Mouse (Mus musculus) urinary bladder, adult 2 months (tissue): ENCODE data around the gene Abca1. TPM values are rescaled to one million over a fixed set of nuclear protein-coding genes. Genes with fewer than 3 reads are reported as not detected.
A peak's percentile ranks its signal among the peaks of the same experiment; 100 is the strongest.

Source experiments
- DNase-seq: peaks from one replicate; pipeline ENCODE4 v3.0.0; 2022; ENCODE audit warnings: low spot score
- polyA plus RNA-seq: library from polyadenylated mRNA; depleted of rRNA; stranded (reverse); fragments of >200 nt; gene quantifications from 2 replicates; pipeline ENCODE4 v1.2.3, GENCODE M21; 2012

The Abca1 gene
- polyA plus RNA-seq, 1 experiment: 26.4 TPM

DNA sequence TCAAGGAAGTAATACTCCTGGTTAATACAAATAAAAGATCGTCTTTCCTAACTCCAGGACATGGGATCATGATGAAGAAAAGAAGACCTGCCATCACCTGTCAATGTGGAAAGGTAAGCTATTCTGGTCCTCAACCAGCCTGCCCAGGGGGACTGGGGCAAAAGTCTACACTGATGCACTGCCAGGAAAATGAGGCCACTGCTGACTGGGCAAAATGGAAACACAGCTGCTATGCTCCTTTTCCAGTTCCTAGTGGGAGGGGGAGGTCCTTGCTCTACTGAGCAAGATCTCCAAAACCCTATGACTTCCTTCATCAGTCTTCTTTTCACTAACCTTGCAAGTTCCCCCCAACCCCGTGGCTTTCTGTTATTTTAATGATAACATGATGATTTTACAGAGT is 73.1 kb downstream of the Abca1 start:
- no peak for DNase-seq

DNA sequence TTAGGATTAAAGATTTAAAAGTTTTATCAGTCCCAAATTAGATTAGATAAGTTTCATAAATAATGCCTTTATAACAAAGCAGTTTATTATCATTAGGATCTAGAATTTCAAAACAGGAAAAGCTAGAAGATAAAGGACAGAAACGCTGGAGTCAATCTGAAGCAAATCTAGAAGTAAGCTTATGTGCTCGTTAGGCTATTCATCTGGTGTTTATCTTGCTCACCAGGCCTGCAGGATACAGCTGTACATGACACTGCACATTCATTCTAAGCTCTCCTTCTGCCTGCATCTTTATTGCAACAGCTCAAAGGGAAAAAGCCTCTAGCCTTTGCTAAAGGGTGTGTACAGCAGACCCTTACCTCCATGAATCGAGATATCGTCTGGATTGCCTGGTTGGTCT is 74.1 kb downstream of the Abca1 start:
- DNase-seq: no peak

DNA sequence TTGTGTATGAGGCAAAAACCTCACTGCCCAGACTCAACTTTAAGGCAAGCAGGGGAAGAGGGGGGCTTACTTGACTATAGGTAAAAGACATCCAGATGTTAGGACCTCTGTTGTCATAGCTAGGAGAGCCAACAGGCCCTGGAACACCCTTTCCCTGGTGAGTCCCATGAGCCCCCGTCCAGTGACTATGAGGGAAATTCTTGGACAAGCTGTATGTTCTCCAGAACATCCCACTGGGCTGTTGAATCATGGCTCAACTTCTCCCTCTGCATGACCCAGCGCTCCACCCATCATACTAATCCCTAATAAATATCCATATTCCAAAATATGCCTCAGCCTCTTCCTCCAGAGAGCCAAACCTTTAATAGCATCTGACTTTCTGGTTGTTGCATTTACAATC is 76.6 kb downstream of the Abca1 start:
- no peak for DNase-seq

DNA sequence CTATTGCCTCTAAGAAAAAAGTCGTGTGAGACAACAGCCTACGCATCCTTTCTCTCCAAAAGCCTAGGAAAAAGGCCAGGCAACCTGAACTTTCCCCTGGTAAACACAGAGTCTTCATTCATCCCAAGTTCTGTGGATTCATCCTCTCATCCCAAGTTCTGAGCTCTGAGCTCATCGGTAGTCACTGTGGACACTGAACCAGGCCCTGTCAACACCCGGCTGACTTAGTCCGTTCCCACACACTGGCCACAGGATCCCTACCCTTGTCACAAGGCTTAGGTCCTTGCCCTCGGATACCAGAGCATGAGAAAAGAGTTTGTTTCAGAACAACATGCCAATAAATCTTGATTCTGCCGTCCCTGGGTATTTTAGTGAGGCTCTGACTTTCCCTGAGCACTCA is 77.2 kb downstream of the Abca1 start:
- no peak for DNase-seq

DNA sequence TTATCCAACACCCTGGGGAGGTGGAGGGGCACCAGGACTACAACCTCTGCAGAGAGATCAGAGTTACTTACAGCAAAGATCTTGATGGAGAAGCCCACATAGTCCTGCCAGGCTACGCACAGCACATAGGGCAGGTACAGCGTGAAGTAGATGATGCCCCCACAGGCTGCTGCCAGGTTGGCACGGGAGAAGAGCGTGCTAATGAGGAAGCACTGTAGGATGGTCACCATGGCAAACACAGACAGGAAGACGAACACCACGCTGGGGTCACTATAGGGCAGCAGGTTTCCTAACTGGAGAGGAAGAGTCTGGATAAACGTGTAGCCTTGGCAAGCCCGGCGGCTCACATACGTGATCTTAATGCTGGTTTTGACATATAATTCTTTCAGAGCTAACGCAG is 77.8 kb downstream of the Abca1 start:
- DNase-seq: no peak

DNA sequence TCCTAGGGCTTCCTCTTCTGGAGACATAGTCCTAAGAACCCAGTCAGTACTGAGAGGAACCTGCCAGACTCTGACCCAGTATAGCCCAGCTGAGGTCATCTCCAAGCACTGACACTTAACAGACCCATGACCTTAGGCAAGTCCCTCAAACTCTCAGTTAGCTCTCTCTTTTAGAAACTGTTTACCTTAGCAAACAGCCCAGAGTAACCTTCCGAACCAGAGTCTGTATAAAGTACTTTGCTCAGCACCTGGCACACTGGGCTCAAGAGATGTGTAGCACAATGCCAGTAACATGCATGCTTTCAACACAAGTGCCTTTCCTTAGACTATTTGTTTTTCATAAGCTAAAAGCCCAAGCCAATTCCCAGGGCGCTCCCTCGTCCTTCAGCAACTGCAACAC is 79.4 kb downstream of the Abca1 start:
- DNase-seq: no peak

DNA sequence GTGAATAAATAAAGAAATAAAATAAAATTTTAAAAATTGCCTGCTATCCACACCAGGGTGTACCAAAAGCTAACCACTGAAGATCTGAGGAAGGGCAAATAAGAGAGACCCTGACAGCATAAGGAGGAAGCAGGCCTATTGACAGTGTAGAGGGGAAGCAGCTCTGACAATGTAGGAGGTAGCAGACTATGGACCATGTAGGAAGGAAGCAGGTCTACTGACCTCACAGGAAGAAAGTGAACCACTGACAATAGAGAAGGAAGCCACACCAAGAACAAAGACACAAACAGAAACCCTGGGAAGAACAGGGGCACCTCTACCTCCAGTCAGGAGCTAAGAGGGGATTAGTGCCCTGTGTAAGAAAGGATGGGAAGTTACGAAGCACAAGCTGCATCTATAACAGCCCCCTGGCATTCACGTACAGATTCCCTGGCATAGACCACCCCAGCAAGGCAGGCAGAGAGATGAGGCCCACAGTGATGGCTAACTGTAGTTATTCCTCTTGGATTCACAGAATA is 80.8 kb downstream of the Abca1 start:
- no peak for DNase-seq

DNA sequence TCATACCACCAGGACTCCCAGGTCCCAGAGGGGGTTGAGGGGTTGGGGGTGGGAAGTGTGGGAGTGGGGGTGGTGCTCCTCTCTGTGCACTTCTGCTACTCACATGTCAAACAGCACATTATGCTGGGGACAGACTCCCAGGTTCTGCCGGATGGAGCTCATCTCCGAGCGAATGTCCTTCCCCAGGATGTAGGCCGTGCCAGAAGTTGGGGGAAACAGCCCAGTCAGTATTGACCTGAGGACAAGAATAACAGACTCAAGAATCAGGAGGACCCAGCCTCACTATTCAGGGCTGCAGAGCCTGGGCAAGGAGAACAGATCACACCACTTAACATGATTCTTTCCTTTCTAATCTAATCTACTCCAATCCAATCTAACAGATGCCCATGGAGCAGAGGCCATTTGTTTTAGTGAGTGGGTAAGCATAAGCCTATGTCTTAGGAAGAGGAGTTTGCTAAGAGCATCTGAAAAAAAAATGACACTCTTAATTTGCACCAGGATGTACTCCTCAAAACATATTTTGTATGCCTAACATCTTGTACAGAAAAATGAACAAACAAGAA is 82.8 kb downstream of the Abca1 start:
- no peak for DNase-seq

DNA sequence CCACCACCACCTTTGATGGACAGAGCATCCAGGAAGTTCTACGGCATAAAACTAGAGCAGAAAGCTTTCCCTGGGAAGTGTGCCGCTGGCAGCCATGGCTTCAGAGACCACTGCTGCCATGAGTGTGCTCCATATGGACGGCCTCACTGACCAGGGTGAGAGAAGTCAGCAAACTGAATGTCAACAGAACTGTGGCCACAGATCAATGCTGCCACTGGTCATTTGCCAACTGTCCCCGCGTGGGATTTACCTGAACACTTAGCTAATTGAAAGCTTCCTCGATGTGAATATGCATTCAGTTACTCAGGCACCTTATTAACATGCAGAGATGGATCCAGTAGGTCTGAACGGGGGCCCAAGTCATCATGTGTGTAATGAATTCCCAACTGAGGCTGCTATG is 86.7 kb downstream of the Abca1 start:
- DNase-seq: no peak

DNA sequence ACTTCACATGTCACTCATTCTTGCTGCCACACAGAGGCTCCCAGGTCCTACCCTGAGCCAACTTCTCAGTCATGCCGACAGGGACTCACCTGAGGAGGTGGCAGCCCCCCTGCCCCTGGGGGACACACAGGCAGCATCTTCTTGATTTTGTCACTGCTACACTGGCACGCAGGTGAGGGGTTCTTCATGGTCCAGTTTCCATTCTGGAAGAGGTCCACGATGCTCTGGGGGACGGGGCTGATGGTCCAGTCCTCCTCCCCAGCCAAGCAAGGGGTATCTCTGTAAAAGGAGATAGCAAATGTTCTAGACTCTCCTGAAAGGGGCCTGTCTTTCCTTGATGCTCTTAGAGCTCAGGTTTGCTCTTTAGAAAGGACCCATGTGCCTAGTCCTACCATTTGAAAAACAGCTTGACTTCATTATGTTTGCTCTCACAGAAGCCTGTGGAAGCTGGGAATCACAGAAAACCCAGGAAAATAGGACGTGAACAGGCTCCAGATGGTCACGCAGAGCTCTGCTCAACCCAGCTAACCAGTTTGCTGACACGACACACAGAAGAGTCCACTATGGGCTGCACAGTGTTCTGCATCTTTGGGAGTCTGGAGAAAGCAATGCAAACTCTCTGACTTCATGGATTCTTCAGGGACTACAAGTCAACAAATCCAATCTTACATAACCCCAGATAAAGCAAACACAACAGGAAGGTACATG is 97.2 kb downstream of the Abca1 start:
- no peak for DNase-seq

DNA sequence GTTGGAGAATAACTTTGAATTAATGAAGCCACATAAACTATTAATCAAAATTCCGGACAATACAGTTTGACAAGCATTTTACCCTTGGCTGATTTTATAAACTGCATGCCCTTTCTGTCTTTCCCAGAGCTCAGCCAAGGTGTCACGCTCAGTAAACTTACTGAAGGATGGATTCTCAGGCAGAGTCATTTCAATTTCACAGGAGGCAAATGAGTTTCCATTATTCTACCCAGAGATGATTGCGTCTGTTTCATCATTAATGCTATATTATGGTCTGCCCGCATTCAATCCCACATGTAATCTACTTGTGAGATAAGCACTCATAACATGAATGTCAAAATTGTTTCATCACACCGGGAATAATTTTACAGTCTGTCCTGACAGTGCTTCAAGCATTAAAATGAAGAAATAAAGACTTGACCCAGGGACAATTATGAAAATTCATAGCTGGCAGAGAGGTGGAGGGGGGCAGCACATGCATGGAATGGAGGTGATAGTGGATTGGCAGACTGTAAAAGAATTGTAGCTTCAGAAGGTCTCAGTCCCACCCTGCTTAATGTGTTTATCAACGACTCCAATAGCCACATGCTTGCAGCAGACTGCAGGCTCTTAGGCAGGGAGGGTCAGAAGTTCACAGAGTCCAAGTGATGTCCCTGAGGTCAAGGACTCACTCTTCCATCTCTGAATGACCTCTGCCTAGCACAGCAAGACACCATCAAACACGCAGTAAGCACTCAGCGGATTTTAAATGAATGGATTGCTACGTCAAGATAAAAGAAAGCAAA is 113.3 kb downstream of the Abca1 start:
- no peak for DNase-seq

DNA sequence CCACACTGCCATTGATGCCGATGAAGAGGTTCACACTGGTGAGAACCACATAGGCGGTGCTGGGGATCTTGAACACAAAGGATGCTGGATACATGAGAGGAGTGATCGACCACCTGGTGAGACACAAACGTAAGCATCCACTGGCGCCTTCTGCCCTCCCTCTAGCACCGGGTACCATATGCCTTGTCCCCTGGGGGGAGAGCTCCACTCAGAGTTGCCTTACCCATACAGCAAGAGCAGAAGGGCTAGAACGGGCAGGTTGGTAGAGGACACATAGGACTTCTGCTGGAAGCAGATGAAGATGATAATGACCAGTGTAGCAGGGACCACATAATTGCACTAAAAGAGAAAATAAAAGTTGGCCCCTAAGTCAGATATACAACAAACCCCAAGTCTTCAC is 113.9 kb downstream of the Abca1 start:
- no peak for DNase-seq

DNA sequence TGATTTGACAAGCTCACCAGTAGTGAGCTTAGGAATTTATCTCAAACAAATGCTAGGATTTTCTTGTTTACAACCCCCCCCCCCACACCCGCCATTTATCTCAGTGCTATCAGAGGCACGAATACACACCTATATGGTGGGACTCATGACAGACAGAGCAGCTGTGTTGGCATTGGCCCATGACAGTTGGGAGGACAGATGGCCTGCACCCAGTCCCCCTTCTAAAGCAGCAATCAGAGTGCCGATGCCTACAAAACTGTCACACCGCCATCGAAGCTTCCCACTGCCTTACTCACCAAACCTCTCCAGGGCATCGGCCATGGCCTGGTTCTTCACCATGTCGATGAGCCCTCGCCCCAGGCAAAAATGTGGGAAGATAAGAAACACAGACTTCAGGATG is 115.9 kb downstream of the Abca1 start:
- no peak for DNase-seq

DNA sequence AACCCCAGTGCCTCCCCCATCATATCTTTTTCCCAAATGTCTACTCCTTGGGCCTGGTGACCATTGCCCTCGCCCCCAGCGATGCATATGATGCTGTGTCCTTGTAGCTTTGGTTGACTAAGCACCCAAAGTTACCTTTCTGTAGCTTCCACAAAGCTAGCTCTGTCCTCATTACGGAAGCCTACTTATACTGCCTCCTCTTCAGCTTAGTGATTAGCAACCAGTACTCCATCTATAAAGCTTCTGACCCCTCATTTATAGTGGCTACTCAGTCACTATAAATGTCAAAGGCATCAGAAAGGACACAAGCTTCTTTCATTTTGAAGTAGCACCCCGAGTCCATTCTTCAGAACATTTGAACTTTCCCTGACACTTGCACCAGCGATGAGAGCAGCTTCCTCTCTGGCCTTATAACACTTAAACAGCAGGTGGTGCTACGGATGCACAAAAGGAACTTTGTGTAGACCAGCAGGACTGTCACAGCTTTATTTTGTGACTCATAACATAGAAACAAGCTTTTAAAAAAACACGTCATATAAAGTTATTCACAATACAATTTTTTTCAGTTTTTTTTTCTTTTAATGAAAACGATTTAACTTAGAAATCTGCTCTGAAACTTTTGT is 129.3 kb downstream of the Abca1 start:
- no peak for DNase-seq

DNA sequence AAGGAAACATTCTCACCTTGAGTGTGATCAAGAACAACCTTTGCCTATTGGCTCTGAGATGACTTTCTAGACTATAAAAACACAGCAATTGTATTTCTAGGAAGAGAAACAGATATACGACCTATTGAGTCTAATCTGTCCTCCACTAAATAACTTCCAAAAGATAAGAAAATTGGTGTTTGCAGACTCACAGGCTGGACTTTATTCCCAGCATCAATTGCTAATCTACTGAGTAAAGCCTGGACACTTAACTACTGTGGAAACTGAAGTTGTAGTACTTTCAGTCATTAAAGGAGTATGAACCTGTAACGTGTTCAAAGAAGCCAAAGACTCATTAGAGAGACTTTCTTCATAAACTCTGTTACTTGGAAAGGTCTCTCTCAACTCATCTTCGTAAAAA is 131.9 kb downstream of the Abca1 start:
- DNase-seq: no peak

DNA sequence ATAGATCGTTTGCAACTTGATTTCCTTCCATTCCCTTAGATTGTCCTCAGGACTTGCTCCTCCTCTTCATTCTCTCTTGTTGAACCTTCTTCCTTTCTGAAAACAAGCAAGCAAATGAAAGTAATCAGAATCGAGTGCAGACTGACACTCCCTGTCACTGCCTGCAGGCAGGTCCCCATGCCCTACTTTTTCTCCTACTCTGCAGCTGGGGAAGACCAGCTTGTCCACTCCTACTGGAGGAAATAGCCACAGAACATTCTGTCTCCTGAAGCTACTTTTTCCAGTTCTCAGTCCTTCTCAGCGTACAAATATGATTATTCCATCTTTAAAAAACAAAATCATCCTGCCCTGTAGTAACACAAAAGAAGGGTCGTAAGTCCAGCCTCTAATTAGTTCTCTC is 135.3 kb downstream of the Abca1 start:
- DNase-seq: no peak

DNA sequence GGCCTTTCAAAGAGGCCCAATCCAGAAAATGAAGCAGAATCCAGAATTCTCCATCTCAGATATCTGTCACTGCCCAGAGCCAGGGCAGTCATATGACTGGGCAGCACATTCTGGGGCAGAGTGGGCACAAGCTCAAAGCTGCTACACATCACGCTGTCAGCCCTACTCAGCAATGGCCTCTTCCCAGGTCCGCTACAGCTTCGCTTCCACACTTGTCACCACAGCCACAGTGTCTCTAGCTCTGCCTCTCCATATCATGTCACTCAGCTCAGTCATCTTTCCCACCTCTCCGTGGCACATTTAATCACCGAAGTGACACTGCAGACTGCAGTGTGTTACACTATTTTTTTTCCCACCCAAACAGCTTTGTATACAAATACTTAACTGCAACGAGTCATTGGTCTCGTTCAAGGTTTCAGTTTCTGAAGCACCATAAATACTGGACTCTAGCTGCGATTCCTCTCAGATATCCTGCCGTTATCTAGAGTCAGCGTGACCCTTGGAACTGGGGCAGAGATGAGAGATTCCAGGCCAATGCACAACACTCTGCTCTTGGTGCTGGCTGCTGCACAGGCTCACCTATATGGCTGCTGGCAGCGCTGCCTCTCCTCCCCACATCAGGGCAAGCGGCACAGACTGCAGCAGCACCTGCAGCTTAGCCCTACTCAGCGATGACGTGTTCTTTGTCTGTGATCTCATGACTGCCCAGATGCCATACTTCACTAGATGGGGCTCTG is 136.3 kb downstream of the Abca1 start:
- no peak for DNase-seq

DNA sequence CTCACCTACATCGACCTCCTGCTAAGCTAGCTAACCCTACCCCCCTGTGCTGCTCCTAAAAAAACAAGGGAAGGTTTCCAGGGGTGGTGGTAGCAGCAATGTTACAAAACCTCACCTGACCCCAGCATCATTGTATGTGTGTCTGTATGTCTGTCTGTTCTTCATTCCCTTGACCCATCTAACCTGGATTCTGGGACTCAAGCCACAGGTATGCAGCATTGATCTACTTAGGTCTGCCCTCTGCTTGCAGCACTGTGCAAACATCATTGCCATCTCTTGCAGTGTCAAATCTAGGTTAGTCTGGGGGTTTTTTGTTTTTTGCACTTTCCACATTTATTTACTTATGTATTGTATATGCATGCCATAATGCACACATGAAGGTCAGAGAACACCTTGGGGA is 141.3 kb downstream of the Abca1 start:
- DNase-seq: no peak

DNA sequence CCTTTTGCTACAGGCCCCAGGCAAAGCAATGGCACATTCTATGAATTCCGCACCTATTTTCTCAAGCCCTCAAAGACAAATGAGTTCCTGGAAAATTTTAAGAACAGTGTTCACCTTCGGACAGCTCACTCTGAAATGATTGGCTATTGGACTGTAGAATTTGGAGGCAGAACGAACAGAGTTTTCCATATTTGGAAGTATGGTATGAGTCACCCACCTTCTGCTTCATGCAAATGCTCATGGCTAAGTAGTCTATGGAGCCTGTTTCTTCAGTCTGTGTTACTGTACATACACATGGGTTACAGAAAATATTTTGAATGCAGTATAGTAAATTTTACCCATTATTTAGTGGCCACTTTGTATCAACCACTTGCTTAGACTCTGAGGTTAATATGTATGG is 144.7 kb downstream of the Abca1 start:
- DNase-seq: no peak

DNA sequence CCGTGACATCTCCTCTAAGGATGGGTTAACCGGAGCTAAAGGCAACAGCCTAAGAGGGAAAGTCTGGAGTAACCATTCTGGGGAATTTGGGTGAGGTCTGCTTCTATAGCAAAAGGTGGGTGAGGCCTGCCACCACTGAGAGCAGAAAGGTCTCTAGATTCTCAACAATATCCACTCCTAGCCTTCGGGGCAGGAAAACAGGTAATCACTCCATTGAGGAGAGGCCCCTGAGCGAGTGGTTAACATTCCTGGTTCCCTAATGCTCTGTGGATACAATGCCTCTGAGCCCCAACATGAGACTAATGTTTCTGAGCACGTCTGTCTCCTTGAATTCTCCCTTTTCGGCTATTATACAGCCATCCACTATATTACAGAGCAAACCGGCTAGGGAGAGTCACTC is 145.3 kb downstream of the Abca1 start:
- no peak for DNase-seq

DNA sequence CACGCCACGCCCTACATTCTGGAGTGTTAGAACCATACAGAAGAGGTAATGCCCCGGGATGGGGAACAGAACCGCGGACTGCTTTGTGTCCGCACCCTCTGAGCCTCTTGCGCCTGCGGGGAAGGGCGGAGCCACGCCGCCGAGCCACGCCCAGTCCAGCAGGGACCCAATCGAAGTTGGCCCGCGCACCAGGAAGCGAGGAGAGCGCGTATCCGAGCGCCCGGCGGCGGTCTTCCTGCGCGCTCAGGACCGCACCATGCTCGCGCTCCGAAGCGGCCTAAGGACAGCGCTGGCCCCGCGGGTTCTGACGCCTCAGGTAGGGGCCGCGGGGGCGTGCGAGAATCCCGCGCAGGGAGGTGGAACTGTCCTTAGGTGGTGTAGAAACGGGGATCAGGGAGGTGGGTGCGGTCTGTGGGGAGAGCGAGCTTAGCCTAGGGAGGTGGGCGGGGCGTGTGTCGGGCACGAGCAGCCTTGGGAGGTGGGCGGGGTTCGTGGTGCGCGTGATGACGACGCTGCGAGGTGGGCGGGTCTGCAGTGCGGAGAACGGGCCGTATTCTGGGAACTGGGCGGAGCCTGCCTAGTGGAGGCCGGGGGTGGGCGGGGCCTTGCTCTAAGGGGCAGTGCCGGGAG is 147.8 kb downstream of the Abca1 start, which contains the start of gene Nipsnap3b:
TSS of gene Nipsnap3b (plus strand) at position 149 of the 630 bp plus-strand sequence.
- DNase-seq: peak; percentile 91
